Mouse (Mus musculus) adrenal gland, adult 18-20 months (tissue): Measurements from ENCODE around the gene Ifitm7. TPM values are rescaled to one million over a fixed set of nuclear protein-coding genes. Genes with fewer than 3 reads are reported as not detected.
"Not testable (repeated sequence)": the region's sequence is repeated elsewhere in the genome, so short reads cannot be mapped to it uniquely, and the experiment has no call there.

Source experiments
- DNase-seq, 2 experiments: peaks; one replicate each; pipeline ENCODE4 v3.0.0; 2021 to 2022; ENCODE audit warnings: low spot score in 2 of 2
- total RNA-seq, 2 experiments: library from RNA; stranded (reverse); gene quantifications; 1 replicate in 1 of 2; 2 replicates in 1 of 2; pipeline ENCODE4 v1.2.3; 2021

The Ifitm7 gene
- total RNA-seq, 2 experiments from 2014 or later = not detected

GRCm38 (mm10) chr16:13981726-13982125 is 5.0 kb downstream of the Ifitm7 start:
- not testable (repeated sequence) for DNase-seq

GRCm38 (mm10) chr16:13977026-13977425 is 9.7 kb downstream of the Ifitm7 start:
- not testable (repeated sequence) for DNase-seq

- not testable (repeated sequence) for DNase-seq
Observed at GRCm38 (mm10) chr16:13976358-13976896, 10.3 kb downstream of the Ifitm7 start.

- no peak for DNase-seq
Observed at GRCm38 (mm10) chr16:13972051-13972450, 14.6 kb downstream of the Ifitm7 start.

- DNase-seq = no peak
Observed at GRCm38 (mm10) chr16:13969096-13969495, 17.6 kb downstream of the Ifitm7 start.

- DNase-seq = no peak
Observed at GRCm38 (mm10) chr16:13962053-13962452, 24.6 kb downstream of the Ifitm7 start.

- no peak for DNase-seq
Observed at GRCm38 (mm10) chr16:13951245-13951644, 35.4 kb downstream of the Ifitm7 start.

GRCm38 (mm10) chr16:13946306-13946705 is 40.4 kb downstream of the Ifitm7 start:
- DNase-seq = no peak

- DNase-seq = no peak
Observed at GRCm38 (mm10) chr16:13945153-13945552, 41.5 kb downstream of the Ifitm7 start.

GRCm38 (mm10) chr16:13944752-13945151 is 41.9 kb downstream of the Ifitm7 start:
- no peak for DNase-seq

- no peak for DNase-seq
Observed at GRCm38 (mm10) chr16:13944178-13944577, 42.5 kb downstream of the Ifitm7 start.

GRCm38 (mm10) chr16:13940847-13941395 is 45.8 kb downstream of the Ifitm7 start:
- no peak for DNase-seq

GRCm38 (mm10) chr16:13940139-13940846 is 46.4 kb downstream of the Ifitm7 start:
- DNase-seq = peak; percentile 34 to 40

Other genes with a start within 250 kb of the Ifitm7 start
- gene Rrn3, start 206.2 kb downstream of the Ifitm7 start, total RNA-seq = 10 to 100 TPM; 45.5 to 61.1 TPM
- 10 to 100 TPM; 48.9 to 76.9 TPM for gene Ntan1, start 168.0 kb downstream of the Ifitm7 start, total RNA-seq
- 10 to 100 TPM; 85.3 to 93.7 TPM for gene Pdxdc1, start 83.8 kb downstream of the Ifitm7 start, total RNA-seq
- 1 to 10 TPM; 7.0 to 7.1 TPM for gene Mpv17l, start 83.7 kb downstream of the Ifitm7 start, total RNA-seq
- gene 2900011O08Rik, start 284 bp downstream of the Ifitm7 start, total RNA-seq = 1 to 10 TPM; 1.3 TPM
- gene Nde1, start 176.4 kb upstream of the Ifitm7 start, total RNA-seq = 10 to 100 TPM; 37.1 to 39.2 TPM
- 100 to 1,000 TPM; 124 to 141 TPM for gene Marf1, start 176.5 kb upstream of the Ifitm7 start, total RNA-seq